Mouse (Mus musculus): ENCODE data around the gene Fbxo33. TPM values are rescaled to one million over a fixed set of nuclear protein-coding genes. Genes with fewer than 3 reads are reported as not detected.

Gene Fbxo33
- 56.2 TPM for polyA plus RNA-seq (2014; fragmentation: Illumina TruSeq; extraction: RNeasy Lipid Tissue Mini Kit (QIAGEN cat#74804); ENCODE audit: low read depth, low replicate concordance)

GRCm38 (mm10) chr12:59219325-59220225 lies at the start of gene Fbxo33:
Gene Fbxo33 (minus strand): TSS chr12:59219725.

Other genes with a start within 250 kb of the Fbxo33 start
- gene Sec23a, start 207.7 kb downstream of the Fbxo33 start, polyA plus RNA-seq (2014; fragmentation: Illumina TruSeq; extraction: RNeasy Lipid Tissue Mini Kit (QIAGEN cat#74804); ENCODE audit: low read depth, low replicate concordance): 105 TPM
- 20.3 TPM for gene Gemin2, start 206.3 kb downstream of the Fbxo33 start, polyA plus RNA-seq (2014; fragmentation: Illumina TruSeq; extraction: RNeasy Lipid Tissue Mini Kit (QIAGEN cat#74804); ENCODE audit: low read depth, low replicate concordance)
- gene Trappc6b, start 158.3 kb downstream of the Fbxo33 start, polyA plus RNA-seq (2014; fragmentation: Illumina TruSeq; extraction: RNeasy Lipid Tissue Mini Kit (QIAGEN cat#74804); ENCODE audit: low read depth, low replicate concordance): 343 TPM
- gene Pnn, start 152.8 kb downstream of the Fbxo33 start, polyA plus RNA-seq (2014; fragmentation: Illumina TruSeq; extraction: RNeasy Lipid Tissue Mini Kit (QIAGEN cat#74804); ENCODE audit: low read depth, low replicate concordance): 180 TPM
- gene Mia2, start 123.9 kb downstream of the Fbxo33 start, polyA plus RNA-seq (2014; fragmentation: Illumina TruSeq; extraction: RNeasy Lipid Tissue Mini Kit (QIAGEN cat#74804); ENCODE audit: low read depth, low replicate concordance): 386 TPM